Mouse (Mus musculus) G1E (cell line): ENCODE measurements around the gene Camta1. TPM values are rescaled to one million over a fixed set of nuclear protein-coding genes. Genes with fewer than 3 reads are reported as not detected.

Source experiments
- ATAC-seq: 2 replicates; pipeline ENCODE4 v1.8.0; 2016; ENCODE audit warnings: mild to moderate bottlenecking; ENCODE audit not compliant: insufficient number of reproducible peaks, poor library complexity, low FRiP score, severe bottlenecking; ENCODE audit errors: extremely low read depth
- DNase-seq: peaks from one replicate; pipeline ENCODE4 v3.0.0; 2012; ENCODE audit warnings: low spot score
- H3K27me3 ChIP-seq: 2 replicates; pipeline ENCODE4 v1.6.1; 2012; ENCODE audit warnings: mild to moderate bottlenecking, low read length, inconsistent platforms; ENCODE audit not compliant: insufficient read depth
- H3K36me3 ChIP-seq: replicated peaks from 2 replicates; pipeline ENCODE3; 2012; ENCODE audit warnings: mild to moderate bottlenecking, inconsistent platforms
- H3K4me1 ChIP-seq: 2 replicates; pipeline ENCODE4 v1.6.1; 2012; ENCODE audit warnings: low read depth, low read length, inconsistent platforms, mixed read lengths; ENCODE audit not compliant: insufficient read depth
- H3K4me3 ChIP-seq: 2 replicates; pipeline ENCODE4 v1.5.1; 2012; ENCODE audit warnings: low read depth, mild to moderate bottlenecking, inconsistent platforms, low read length, moderate library complexity, mixed read lengths
- H3K9me3 ChIP-seq: replicated peaks from 2 replicates; pipeline ENCODE4 v1.6.1; 2012; ENCODE audit warnings: inconsistent platforms
- CTCF ChIP-seq: IDR thresholded peaks from 2 replicates; pipeline ENCODE4 v1.5.1; 2012; ENCODE audit warnings: low read depth, low read length, inconsistent platforms, mixed read lengths
- GATA1 ChIP-seq: IDR thresholded peaks from 2 replicates; pipeline ENCODE4 v1.6.1; 2012; ENCODE audit warnings: borderline replicate concordance, low read length, inconsistent platforms, mixed read lengths
- GATA2 ChIP-seq: IDR thresholded peaks from 2 replicates; pipeline ENCODE4 v1.6.1; 2012; ENCODE audit warnings: low read depth, low read length, inconsistent platforms, borderline replicate concordance
- POLR2AphosphoS5 ChIP-seq: IDR thresholded peaks from 2 replicates; pipeline ENCODE4 v1.6.1; 2012; ENCODE audit warnings: low read depth, low read length, inconsistent platforms; ENCODE audit not compliant: insufficient replicate concordance
- TAL1 ChIP-seq: conservative IDR thresholded peaks from 2 replicates; pipeline ENCODE4 v1.6.1; 2012; ENCODE audit warnings: low read depth, low read length, inconsistent platforms, mixed read lengths
- polyA plus RNA-seq: library from polyadenylated mRNA; stranded (reverse); fragments of >175 nt; gene quantifications from 2 replicates; pipeline ENCODE4 v1.2.3, GENCODE M21; 2012
- total RNA-seq, 2 experiments: library from RNA; stranded (forward) in 1 of 2; stranded (reverse) in 1 of 2; fragments of 200-1000 nt in 1 of 2; fragments of >200 nt in 1 of 2; fragmentation: Nextera tagmentation in 1 of 2; gene quantifications; 2 replicates each; pipeline ENCODE4 v1.2.3; 2014 to 2017

Camta1 gene
- total and polyA plus RNA-seq, 3 experiments = 10.8 to 113 (median 25.7) TPM

DNA sequence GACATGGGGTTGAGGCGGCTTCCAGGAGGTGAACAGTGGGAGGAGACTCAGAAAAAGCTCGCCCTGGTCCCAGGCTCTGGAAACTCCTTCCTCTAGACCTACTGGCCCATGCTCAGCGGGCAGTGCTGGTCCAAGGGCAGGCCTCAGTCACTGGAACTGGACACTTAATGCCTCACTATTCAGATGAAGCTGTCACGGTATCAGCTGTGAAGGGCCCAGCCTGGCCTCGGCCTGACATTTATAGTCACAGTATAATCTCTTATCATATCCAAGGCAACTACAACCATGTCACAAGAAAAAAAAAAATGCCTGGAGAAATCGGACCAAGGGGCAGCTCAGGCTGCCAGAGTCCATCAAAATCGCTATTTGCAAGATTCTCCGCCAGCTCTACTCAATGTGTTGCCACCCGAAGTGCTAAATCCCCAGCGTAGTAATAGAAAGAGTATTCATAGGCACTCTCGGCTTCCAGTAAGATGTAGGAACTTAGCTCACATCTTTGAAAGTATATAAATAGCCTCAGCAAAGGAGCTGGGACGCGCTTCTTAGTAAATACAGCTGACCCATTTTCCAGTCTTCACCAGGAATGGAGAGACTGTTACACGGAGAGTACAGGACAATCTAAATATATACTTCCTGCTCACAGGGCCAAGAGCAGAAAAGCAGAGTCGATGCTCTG is 110.3 kb downstream of the Camta1 start:
- TF ChIP-seq GATA1 = no peak
- TF ChIP-seq POLR2AphosphoS5 = no peak
- TF ChIP-seq CTCF = no peak
- no peak for TF ChIP-seq GATA2
- TF ChIP-seq TAL1 = no peak
- Histone ChIP-seq H3K4me3 (no peak overlapping the region), H3K27me3 (no peaks in the 10 kb centered on the region), H3K36me3 (no peaks in the 10 kb centered on the region), H3K9me3 (peaks cover 77% of the 10 kb centered on the region), H3K4me1 (no peaks in the 10 kb centered on the region)
- ATAC-seq (no peak), DNase-seq (no peak)

DNA sequence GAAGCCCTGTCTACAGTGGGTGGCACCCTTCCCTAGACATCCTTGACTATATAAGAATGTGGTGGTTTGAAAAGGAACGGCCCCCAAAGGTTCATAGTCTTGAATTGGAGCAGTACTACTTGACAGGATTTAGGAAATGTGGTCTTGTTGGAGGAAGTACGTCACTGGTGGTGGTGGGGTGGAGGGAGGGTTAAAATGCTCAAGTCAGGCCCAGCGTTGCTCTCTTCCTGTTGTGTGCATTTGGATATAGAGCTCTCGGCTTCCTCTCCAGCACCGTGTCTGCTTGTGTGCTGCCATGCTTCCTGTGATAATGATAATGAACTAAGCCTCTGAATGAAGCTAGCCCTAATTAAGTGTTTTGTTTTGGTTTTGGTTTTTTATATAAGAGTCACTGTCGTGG is 114.0 kb downstream of the Camta1 start:
- Histone ChIP-seq H3K27me3 (no peaks in the 10 kb centered on the region), H3K9me3 (peaks cover 72% of the 10 kb centered on the region), H3K4me3 (no peak overlapping the region), H3K36me3 (no peaks in the 10 kb centered on the region), H3K4me1 (no peaks in the 10 kb centered on the region)
- DNase-seq (no peak), ATAC-seq (no peak)
- TF ChIP-seq GATA2 = no peak
- no peak for TF ChIP-seq GATA1
- TF ChIP-seq TAL1 = no peak
- no peak for TF ChIP-seq POLR2AphosphoS5
- no peak for TF ChIP-seq CTCF

DNA sequence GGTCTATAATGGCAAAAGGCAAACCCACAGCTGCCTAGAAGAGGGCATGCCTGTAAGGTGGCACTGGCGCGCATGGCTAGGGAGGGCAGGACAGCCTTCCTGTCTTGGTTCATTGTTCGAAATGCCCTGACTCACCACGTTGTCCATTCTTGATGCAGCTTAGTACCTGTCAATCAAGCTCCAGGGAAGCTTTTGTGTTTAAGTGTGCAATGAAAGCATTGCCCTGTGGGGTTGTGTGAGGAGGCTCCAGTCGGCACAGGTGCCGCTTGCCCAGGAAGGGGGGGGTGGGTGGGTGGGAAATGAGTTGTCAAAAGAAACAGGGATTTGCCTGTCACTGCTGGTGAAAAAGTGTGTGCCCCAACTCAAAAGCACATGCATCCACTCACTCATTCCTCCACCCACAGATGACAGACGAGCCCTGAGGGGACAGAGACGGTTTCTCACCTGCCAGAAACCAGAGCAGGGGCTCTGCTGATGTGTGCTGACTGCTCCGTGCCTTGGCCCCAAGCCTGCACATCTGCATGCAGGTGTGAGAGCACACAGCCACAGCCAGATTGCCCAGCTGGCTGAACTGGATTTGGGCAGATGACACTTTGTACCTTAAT is 115.6 kb downstream of the Camta1 start:
- no peak for TF ChIP-seq GATA1
- TF ChIP-seq POLR2AphosphoS5 = no peak
- no peak for TF ChIP-seq CTCF
- TF ChIP-seq GATA2 = no peak
- TF ChIP-seq TAL1 = no peak
- Histone ChIP-seq H3K9me3 (peaks cover 66% of the 10 kb centered on the region), H3K4me3 (no peak overlapping the region), H3K27me3 (no peaks in the 10 kb centered on the region; the same call in 1 of the 2 replicates), H3K4me1 (no peaks in the 10 kb centered on the region), H3K36me3 (no peaks in the 10 kb centered on the region)
- ATAC-seq = no peak
- no peak for DNase-seq

DNA sequence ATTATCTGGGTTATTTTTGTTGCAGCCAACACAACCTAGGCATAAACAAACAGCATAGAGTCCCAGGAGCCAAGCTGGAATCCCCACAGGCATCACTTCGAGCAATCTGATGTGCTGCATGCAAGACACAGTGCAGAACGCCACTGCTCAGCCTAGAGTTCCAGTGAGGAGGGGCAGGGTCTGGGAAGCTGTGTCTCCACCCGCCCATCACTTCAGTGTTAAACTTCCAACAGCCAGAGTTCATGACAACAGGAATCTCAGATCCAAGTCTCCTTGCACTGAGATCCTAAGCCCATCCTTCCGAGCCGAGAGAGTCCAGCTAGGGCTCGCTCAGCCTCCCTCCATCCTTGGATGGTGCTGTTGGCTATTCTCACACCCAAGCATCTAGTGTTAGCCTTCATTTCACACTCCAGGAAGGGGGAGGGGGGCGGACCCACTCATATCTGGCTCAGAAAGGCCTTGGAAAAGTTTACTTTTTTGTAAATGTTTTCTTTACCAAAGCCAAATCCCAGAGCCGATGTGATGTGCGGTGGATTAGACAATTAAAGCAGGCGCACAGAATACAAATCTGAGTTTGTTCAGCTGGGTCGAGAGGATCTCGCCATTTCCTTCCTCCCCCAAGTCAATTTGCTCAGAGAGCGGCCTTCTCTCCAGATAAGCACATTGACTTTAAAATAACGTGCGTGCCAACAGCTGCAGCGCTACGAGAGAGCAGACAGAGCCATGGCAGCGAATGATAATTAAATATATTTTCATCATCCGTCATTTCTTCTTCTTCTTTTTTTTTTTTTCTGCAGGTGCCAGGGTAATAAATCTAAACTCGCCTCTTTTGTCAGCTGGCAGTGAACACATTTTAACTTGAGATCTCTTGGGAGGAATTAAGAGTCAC is 120.2 kb downstream of the Camta1 start:
- DNase-seq (no peak), ATAC-seq (no peak)
- Histone ChIP-seq H3K4me1 (no peaks in the 10 kb centered on the region), H3K27me3 (no peaks in the 10 kb centered on the region; the same call in 1 of the 2 replicates), H3K9me3 (peaks cover 71% of the 10 kb centered on the region), H3K4me3 (no peak overlapping the region), H3K36me3 (no peaks in the 10 kb centered on the region)
- TF ChIP-seq POLR2AphosphoS5 = no peak
- TF ChIP-seq GATA1 = no peak
- TF ChIP-seq TAL1 = no peak
- no peak for TF ChIP-seq GATA2
- no peak for TF ChIP-seq CTCF

DNA sequence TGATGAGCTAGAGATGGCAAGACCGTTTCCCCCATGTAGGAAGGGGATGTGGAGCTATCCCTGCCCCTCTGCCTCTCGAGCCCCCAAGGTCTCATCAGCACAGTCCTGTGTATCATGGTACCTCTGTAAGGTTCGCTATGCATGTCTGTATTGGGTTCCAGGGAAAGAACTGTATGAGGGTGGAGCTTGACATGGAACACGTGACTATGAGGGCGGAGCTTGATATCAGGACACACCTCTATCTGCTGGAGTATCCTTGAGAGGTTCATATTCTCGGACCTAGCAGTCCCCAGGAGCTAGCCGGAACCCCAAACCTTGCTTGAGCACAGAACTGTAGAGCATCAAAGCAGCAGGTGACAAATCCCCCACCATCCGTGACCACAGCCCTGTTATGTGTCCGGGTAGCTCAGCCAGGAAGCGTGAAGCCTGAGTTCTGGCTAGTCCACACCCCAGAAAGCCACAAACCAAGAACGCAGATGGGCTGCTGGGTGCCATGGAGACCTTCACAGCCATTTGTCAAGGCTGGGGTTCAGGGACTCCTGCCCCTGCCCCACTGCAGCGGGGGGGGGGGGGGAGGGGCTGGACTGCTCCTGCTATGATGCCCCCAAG is 122.2 kb downstream of the Camta1 start:
- TF ChIP-seq TAL1 (no peak), POLR2AphosphoS5 (no peak), GATA1 (no peak), GATA2 (no peak), CTCF (no peak)
- H3K4me1 ChIP-seq = no peaks in the 10 kb centered on the region
- no peak for DNase-seq
- H3K36me3 ChIP-seq = no peaks in the 10 kb centered on the region
- peaks cover 74% of the 10 kb centered on the region for H3K9me3 ChIP-seq
- no peak overlapping the region for H3K4me3 ChIP-seq
- no peak for ATAC-seq
- no peaks in the 10 kb centered on the region; the same call in 1 of the 2 replicates for H3K27me3 ChIP-seq

DNA sequence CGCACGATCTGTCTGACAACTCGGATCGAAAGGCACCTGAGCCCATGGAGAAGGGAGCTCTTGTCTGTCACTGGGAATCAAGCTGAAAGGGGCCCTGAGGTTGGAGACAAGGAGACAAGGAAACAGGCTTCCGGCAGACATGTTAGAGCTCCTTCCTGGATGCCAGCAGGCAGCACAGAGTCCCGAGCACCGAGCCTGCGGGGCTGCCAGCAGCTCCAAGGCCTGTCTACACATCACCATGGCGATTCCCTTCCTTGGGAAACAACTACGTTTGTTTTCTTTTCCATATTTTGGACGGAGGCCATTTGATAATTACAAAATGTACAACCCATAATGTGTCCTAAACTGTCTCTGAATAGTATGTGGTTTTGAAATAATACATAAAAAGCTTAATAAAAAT is 122.8 kb downstream of the Camta1 start:
- peaks cover 69% of the 10 kb centered on the region for H3K9me3 ChIP-seq
- H3K4me3 ChIP-seq = no peak overlapping the region
- DNase-seq (no peak), ATAC-seq (no peak)
- H3K27me3 ChIP-seq = no peaks in the 10 kb centered on the region; the same call in 1 of the 2 replicates
- H3K4me1 ChIP-seq = no peaks in the 10 kb centered on the region
- no peaks in the 10 kb centered on the region for H3K36me3 ChIP-seq
- TF ChIP-seq CTCF (no peak), POLR2AphosphoS5 (no peak), GATA1 (no peak), GATA2 (no peak), TAL1 (no peak)
